Mouse (Mus musculus): ENCODE results near the gene Trafd1.
"Not testable (repeated sequence)": the region's sequence is repeated elsewhere in the genome, so short reads cannot be mapped to it uniquely, and the experiment has no call there.

Trafd1 gene

GRCm38 (mm10) chr5:121384757-121385460, 523 bp downstream of the Trafd1 start:
- no peak for DNase-seq (ENCODE audit: low spot score)

GRCm38 (mm10) chr5:121383857-121384756, 1.3 kb downstream of the Trafd1 start:
- DNase-seq (ENCODE audit: low spot score): no peak

GRCm38 (mm10) chr5:121380692-121381091, 4.7 kb downstream of the Trafd1 start:
- no peak for DNase-seq (ENCODE audit: low spot score)

- no peak for DNase-seq (ENCODE audit: low spot score)
Observed at GRCm38 (mm10) chr5:121378678-121379256, 6.7 kb downstream of the Trafd1 start.

- not testable (repeated sequence) for DNase-seq (ENCODE audit: low spot score)
Observed at GRCm38 (mm10) chr5:121376972-121377371, 8.5 kb downstream of the Trafd1 start.

GRCm38 (mm10) chr5:121374790-121375189, 10.6 kb downstream of the Trafd1 start:
- no peak for DNase-seq (ENCODE audit: low spot score)

GRCm38 (mm10) chr5:121371712-121372111, 13.7 kb downstream of the Trafd1 start:
- DNase-seq (ENCODE audit: low spot score): no peak

- no peak for DNase-seq (ENCODE audit: low spot score)
Observed at GRCm38 (mm10) chr5:121367255-121367654, 18.2 kb downstream of the Trafd1 start.

- no peak for DNase-seq (ENCODE audit: low spot score)
Observed at GRCm38 (mm10) chr5:121366449-121367225, 18.8 kb downstream of the Trafd1 start.

GRCm38 (mm10) chr5:121363441-121363840, 22.0 kb downstream of the Trafd1 start:
- no peak for DNase-seq (ENCODE audit: low spot score)

- DNase-seq (ENCODE audit: low spot score): no peak
Observed at GRCm38 (mm10) chr5:121361696-121362095, 23.7 kb downstream of the Trafd1 start.

- DNase-seq (ENCODE audit: low spot score): no peak
Observed at GRCm38 (mm10) chr5:121359229-121359628, 26.2 kb downstream of the Trafd1 start.

- no peak for DNase-seq (ENCODE audit: low spot score)
Observed at GRCm38 (mm10) chr5:121343997-121344396, 41.4 kb downstream of the Trafd1 start.

GRCm38 (mm10) chr5:121342490-121342889, 42.9 kb downstream of the Trafd1 start:
- DNase-seq (ENCODE audit: low spot score): no peak

GRCm38 (mm10) chr5:121340965-121341473, 44.4 kb downstream of the Trafd1 start:
- no peak for DNase-seq (ENCODE audit: low spot score)

GRCm38 (mm10) chr5:121339507-121340230, 45.8 kb downstream of the Trafd1 start:
- no peak for DNase-seq (ENCODE audit: low spot score)

GRCm38 (mm10) chr5:121336776-121337175, 48.7 kb downstream of the Trafd1 start:
- DNase-seq (ENCODE audit: low spot score): no peak

- DNase-seq (ENCODE audit: low spot score): no peak
Observed at GRCm38 (mm10) chr5:121336009-121336408, 49.4 kb downstream of the Trafd1 start.

GRCm38 (mm10) chr5:121335426-121335825, 50.0 kb downstream of the Trafd1 start:
- DNase-seq (ENCODE audit: low spot score): no peak

GRCm38 (mm10) chr5:121334454-121334853, 51.0 kb downstream of the Trafd1 start:
- DNase-seq (ENCODE audit: low spot score): no peak

- no peak for DNase-seq (ENCODE audit: low spot score)
Observed at GRCm38 (mm10) chr5:121333976-121334375, 51.5 kb downstream of the Trafd1 start.
